Comparison of ENCODE assay signal across 8 mouse cellular contexts in genomic region chr12:50648671-50649541, GRCm38 (mm10). TPM values are rescaled to one million over a fixed set of nuclear protein-coding genes. Genes with fewer than 3 reads are reported as not detected.
DNase-seq lines count a peak whose midpoint lies in the region; ATAC-seq and TF ChIP-seq lines count a peak whose summit lies in the region.

Gene Prkd1 (minus strand): TSS chr12:50649098.

- H3K4me1 ChIP-seq in forebrain, embryonic 14.5 days (ENCODE audit: control insufficient read depth, insufficient read depth, low read length): peaks cover 11% of the 10 kb centered on the region
- peaks cover 21% of the 10 kb centered on the region for H3K4me1 ChIP-seq in heart, embryonic 15.5 days (replicated peaks)
- 0 out of 2 replicates have a peak, but pooled peaks cover 3% of the 10 kb centered on the region for H3K4me1 ChIP-seq in liver, embryonic 11.5 days (replicated peaks; ENCODE audit: control insufficient read depth, insufficient read depth, low read length)
- H3K4me1 ChIP-seq in neural tube, embryonic 11.5 days (ENCODE audit: control insufficient read depth, insufficient read depth, low read length): peaks cover 6% of the 10 kb centered on the region; the same call in 1 of the 2 replicates

- no peaks in the 10 kb centered on the region for H3K79me3 ChIP-seq in C2C12 (ENCODE audit: low read depth)

- H3K9me3 ChIP-seq in forebrain, embryonic 14.5 days (replicated peaks; ENCODE audit: control insufficient read depth, low read length): no peaks in the 10 kb centered on the region
- H3K9me3 ChIP-seq in heart, embryonic 15.5 days (replicated peaks): no peaks in the 10 kb centered on the region
- no peaks in the 10 kb centered on the region for H3K9me3 ChIP-seq in liver, embryonic 11.5 days (ENCODE audit: control insufficient read depth, low read length)
- H3K9me3 ChIP-seq in neural tube, embryonic 11.5 days (ENCODE audit: control insufficient read depth, low read length): no peaks in the 10 kb centered on the region

- H3K27ac ChIP-seq in forebrain, embryonic 14.5 days (ENCODE audit: low read depth, low read length): peak within 1 kb of the TSS; percentile 63
- peak within 1 kb of the TSS; percentile 77 for H3K27ac ChIP-seq in heart, embryonic 15.5 days
- H3K27ac ChIP-seq in liver, embryonic 11.5 days (ENCODE audit: low read depth, low read length): no peak within 1 kb of the TSS
- 0 out of 2 replicates have a peak within 1 kb of the TSS, but pooled peaks have one; percentile 39 for H3K27ac ChIP-seq in neural tube, embryonic 11.5 days (ENCODE audit: low read depth, low read length)

- H3ac ChIP-seq in C2C12 (ENCODE audit: control insufficient read depth, insufficient read length, low read depth): peak within 1 kb of the TSS; percentile 71

- ATAC-seq in forebrain, embryonic 14.5 days: peak; percentile 92
- ATAC-seq in heart, embryonic 15.5 days (replicated peaks; ENCODE audit: insufficient number of reproducible peaks, insufficient read depth, low FRiP score, low read depth): peak; percentile 92
- peak; percentile 84 for ATAC-seq in liver, embryonic 11.5 days (replicated peaks; ENCODE audit: low FRiP score)
- peak; percentile 91 for ATAC-seq in neural tube, embryonic 11.5 days (ENCODE audit: insufficient read depth, low FRiP score, low TSS enrichment)

- peak within 1 kb of the TSS; percentile 84 for H3K9ac ChIP-seq in forebrain, embryonic 14.5 days (ENCODE audit: low read length)
- H3K9ac ChIP-seq in heart, embryonic 15.5 days: peak within 1 kb of the TSS; percentile 78
- peak within 1 kb of the TSS; percentile 67 for H3K9ac ChIP-seq in liver, embryonic 11.5 days (ENCODE audit: low read depth, low read length)
- peak within 1 kb of the TSS; percentile 80 for H3K9ac ChIP-seq in neural tube, embryonic 11.5 days (ENCODE audit: low read length)

- H3K79me2 ChIP-seq in C2C12 (ENCODE audit: control insufficient read depth, insufficient read depth): no peaks in the 10 kb centered on the region

- TF ChIP-seq CTCF in C2C12 (IDR thresholded peaks at IDR 0.05; ENCODE audit: control insufficient read depth, insufficient read depth, insufficient read length): no peak

- H3K4me3 ChIP-seq in C2C12 (ENCODE audit: insufficient read depth, poor library complexity, severe bottlenecking): peak within 1 kb of the TSS; percentile 14
- H3K4me3 ChIP-seq in forebrain, embryonic 14.5 days (ENCODE audit: low read depth, low read length): peak within 1 kb of the TSS; percentile 89
- H3K4me3 ChIP-seq in heart, embryonic 15.5 days: peak within 1 kb of the TSS; percentile 83
- peak within 1 kb of the TSS; percentile 77 for H3K4me3 ChIP-seq in liver, embryonic 11.5 days (ENCODE audit: low read depth, low read length)
- peak within 1 kb of the TSS; percentile 83 for H3K4me3 ChIP-seq in neural tube, embryonic 11.5 days (ENCODE audit: low read depth, low read length)

- DNase-seq in adrenal gland, postnatal 4 days (ENCODE audit: low spot score in 2 of 2): peak; percentile 52 to 53
- DNase-seq in forebrain, embryonic 14.5 days (ENCODE audit: low spot score): peak; percentile 74
- DNase-seq in kidney, postnatal 10 days: peak; percentile 86
- peak; percentile 62 for DNase-seq in liver, embryonic 11.5 days (ENCODE audit: low spot score)
- DNase-seq in neural tube, embryonic 11.5 days (ENCODE audit: low spot score): peak; percentile 72
- DNase-seq in urinary bladder, postnatal 25 days (ENCODE audit: low spot score): peak; percentile 28

- H3K27me3 ChIP-seq in C2C12 (ENCODE audit: control insufficient read depth, insufficient read depth, insufficient read length): no peaks in the 10 kb centered on the region
- H3K27me3 ChIP-seq in forebrain, embryonic 14.5 days (replicated peaks; ENCODE audit: control insufficient read depth, insufficient read depth, low read length): no peaks in the 10 kb centered on the region
- no peaks in the 10 kb centered on the region; the same call in 1 of the 2 replicates for H3K27me3 ChIP-seq in heart, embryonic 15.5 days
- H3K27me3 ChIP-seq in liver, embryonic 11.5 days (replicated peaks; ENCODE audit: control insufficient read depth, insufficient read depth, low read length): peaks cover 10% of the 10 kb centered on the region
- no peaks in the 10 kb centered on the region for H3K27me3 ChIP-seq in neural tube, embryonic 11.5 days (ENCODE audit: control insufficient read depth, insufficient read depth, low read length)

- no peaks in the 10 kb centered on the region for H3K36me3 ChIP-seq in C2C12 (ENCODE audit: control insufficient read depth, insufficient read depth)
- H3K36me3 ChIP-seq in forebrain, embryonic 14.5 days (ENCODE audit: control insufficient read depth, insufficient read depth, low read length): no peaks in the 10 kb centered on the region
- H3K36me3 ChIP-seq in heart, embryonic 15.5 days: no peaks in the 10 kb centered on the region
- H3K36me3 ChIP-seq in liver, embryonic 11.5 days (ENCODE audit: control insufficient read depth, insufficient read depth, low read length): no peaks in the 10 kb centered on the region
- H3K36me3 ChIP-seq in neural tube, embryonic 11.5 days (ENCODE audit: control insufficient read depth, insufficient read depth, low read length): no peaks in the 10 kb centered on the region

- WGBS in forebrain, embryonic 14.5 days: under 1% methylated on average over 66 of the region's 114 CpGs
- WGBS in heart, embryonic 15.5 days: under 1% methylated on average over 75 of the region's 114 CpGs
- under 1% methylated on average over 91 of the region's 114 CpGs for WGBS in liver, embryonic 11.5 days
- 0% methylated on average over 78 of the region's 114 CpGs for WGBS in neural tube, embryonic 11.5 days

- H3K4me2 ChIP-seq in forebrain, embryonic 14.5 days (ENCODE audit: low read length): peak within 1 kb of the TSS; percentile 94
- peak within 1 kb of the TSS; percentile 87 for H3K4me2 ChIP-seq in heart, embryonic 15.5 days
- H3K4me2 ChIP-seq in liver, embryonic 11.5 days: peak within 1 kb of the TSS; percentile 92
- peak within 1 kb of the TSS; percentile 96 for H3K4me2 ChIP-seq in neural tube, embryonic 11.5 days (ENCODE audit: low read depth)

TF ChIP-seq in C2C12, 6 proteins besides CTCF, POLR2A, EP300 and RAD21:
- no peak for TF ChIP-seq FOSL1 (IDR thresholded peaks at IDR 0.05; ENCODE audit: insufficient read depth, low read length, poor library complexity, severe bottlenecking)

RNA-seq across cellular contexts. Expression of gene Prkd1, which starts in this region (rescaled TPM):
- polyA plus RNA-seq in C2C12 (2012; fragmentation: generic; extraction: Trizol): 0.28 TPM
- total RNA-seq in adrenal gland, postnatal 4 days (2021): 10 to 100 TPM; 19.0 to 20.2 TPM
- polyA plus RNA-seq in forebrain, embryonic 14.5 days (2014; fragmentation: Nextera tagmentation; extraction: Ambion mirVana): 4.9 and 5.0 TPM in 2 replicates
- polyA plus RNA-seq in heart, embryonic 15.5 days (2015; fragmentation: Nextera tagmentation; extraction: Ambion mirVana): 5.2 and 5.8 TPM in 2 replicates
- 2.6 and 2.9 TPM in 2 replicates for polyA plus RNA-seq in liver, embryonic 11.5 days (2014; fragmentation: Nextera tagmentation; extraction: Ambion mirVana)
- polyA plus RNA-seq in neural tube, embryonic 11.5 days (2014; fragmentation: Nextera tagmentation; extraction: Ambion mirVana): 3.8 and 5.5 TPM in 2 replicates

Comparison
In these comparisons a context has a peak if more than half of its experiments do, and no peak if none do; other contexts are left out.
1. H3K4me3 ChIP-seq: peak in every context shown above with its lines; median percentile 89 in forebrain, embryonic 14.5 days; 83 in heart, embryonic 15.5 days; 83 in neural tube, embryonic 11.5 days; 77 in liver, embryonic 11.5 days; 14 in C2C12.
2. DNase-seq: peak in every context shown above with its lines; median percentile 86 in kidney, postnatal 10 days; 74 in forebrain, embryonic 14.5 days; 72 in neural tube, embryonic 11.5 days; 62 in liver, embryonic 11.5 days; 52 in adrenal gland, postnatal 4 days; 28 in urinary bladder, postnatal 25 days.